Mouse (Mus musculus) heart, embryonic 14.5 days (tissue): ENCODE results near the gene Daxx. TPM values are rescaled to one million over a fixed set of nuclear protein-coding genes. Genes with fewer than 3 reads are reported as not detected.

ENCODE experiments used
- ATAC-seq: fragments of 200-750 bp; cut with Nextera tagmentation; 2 replicates; pipeline ENCODE4 v1.8.0; 2017; ENCODE audit warnings: low read depth, moderate TSS enrichment; ENCODE audit not compliant: insufficient number of reproducible peaks, insufficient read depth, low FRiP score
- H3K27ac ChIP-seq, 2 experiments: fragments of 200-500 bp in 1 of 2; fragments of 300-500 bp in 1 of 2; sonication (generic) in 1 of 2; replicated peaks in 1 of 2; 2 replicates each; pipeline ENCODE4 v1.5.1; 2012 to 2014; ENCODE audit warnings: low read depth in 2 of 2, low read length in 2 of 2, control low read depth in 1 of 2, mild to moderate bottlenecking in 1 of 2, mixed read lengths in 1 of 2; ENCODE audit not compliant: control insufficient read depth in 1 of 2, insufficient read depth in 1 of 2
- H3K27me3 ChIP-seq: fragments of 300-500 bp; sonication (generic); 2 replicates; pipeline ENCODE4 v1.6.1; 2014; ENCODE audit warnings: mild to moderate bottlenecking, low read length, control low read depth; ENCODE audit not compliant: control insufficient read depth, insufficient read depth
- H3K36me3 ChIP-seq: fragments of 300-500 bp; sonication (generic); 2 replicates; pipeline ENCODE4 v1.6.1; 2014; ENCODE audit warnings: mild to moderate bottlenecking, control low read depth, low read length, mixed read lengths; ENCODE audit not compliant: control insufficient read depth, insufficient read depth
- H3K4me1 ChIP-seq, 2 experiments: fragments of 200-500 bp in 1 of 2; fragments of 300-500 bp in 1 of 2; sonication (generic) in 1 of 2; 2 replicates each; pipeline ENCODE4 v1.6.1; 2012 to 2014; ENCODE audit warnings: low read length in 2 of 2, control low read depth in 1 of 2, mixed read lengths in 1 of 2; ENCODE audit not compliant: control insufficient read depth in 2 of 2, insufficient read depth in 2 of 2
- H3K4me2 ChIP-seq: fragments of 300-500 bp; sonication (generic); 2 replicates; pipeline ENCODE4 v1.6.1; 2014; ENCODE audit warnings: mild to moderate bottlenecking, low read length
- H3K4me3 ChIP-seq, 2 experiments: fragments of 200-500 bp in 1 of 2; fragments of 300-500 bp in 1 of 2; sonication (generic) in 1 of 2; 2 replicates each; pipeline ENCODE4 v1.5.1; 2012 to 2014; ENCODE audit warnings: low read length in 2 of 2, mild to moderate bottlenecking in 2 of 2, control low read depth in 1 of 2, low read depth in 1 of 2, moderate library complexity in 1 of 2; ENCODE audit not compliant: control insufficient read depth in 1 of 2, insufficient read depth in 1 of 2
- H3K9ac ChIP-seq: fragments of 300-500 bp; sonication (generic); 2 replicates; pipeline ENCODE4 v1.6.1; 2014; ENCODE audit warnings: mild to moderate bottlenecking, low read length
- H3K9me3 ChIP-seq: fragments of 300-500 bp; sonication (generic); 2 replicates; pipeline ENCODE4 v1.6.1; 2016; ENCODE audit warnings: low read length, control low read depth; ENCODE audit not compliant: control insufficient read depth
- WGBS: fragments of 180-500 bp; shearing (Covaris S2); extraction: QIAGEN DNeasy Blood & Tissue Kit; methylation state at CpG from one replicate; pipeline ENCODE4 v1.1.7; 2014; 5-methylcytosine and 5-hydroxymethylcytosine counted together
- polyA plus RNA-seq: library from polyadenylated mRNA; unstranded; fragments of >200 nt; fragmentation: Nextera tagmentation; extraction: Ambion mirVana; gene quantifications from 2 replicates; pipeline ENCODE4 v1.2.1, GENCODE M21; 2014

Gene Daxx
- polyA plus RNA-seq, 1 experiment from 2014 or later: 27.2 TPM

- Histone ChIP-seq H3K4me1 (peaks cover 13 to 42% of the 10 kb centered on the region in 2 experiments), H3K4me3 (peak within 1 kb of the TSS; percentile 86 to 90), H3K9me3 (no peaks in the 10 kb centered on the region), H3K27me3 (no peaks in the 10 kb centered on the region), H3K36me3 (peaks cover 60% of the 10 kb centered on the region), H3K27ac (peak within 1 kb of the TSS; percentile 89 to 93), H3K4me2 (peak within 1 kb of the TSS; percentile 80), H3K9ac (peak within 1 kb of the TSS; percentile 99)
- peak; percentile 80 for ATAC-seq
- under 1% methylated on average over 50 of the region's 50 CpGs for WGBS
Measured at GRCm38 (mm10) chr17:33955555-33956214, 46.5 kb downstream of the Daxx start, which contains the start of the genes Vps52 and Rps18. TSS of gene Vps52 (plus strand) at chr17:33955812. TSS of gene Rps18 (minus strand) at chr17:33956001.

DNA sequence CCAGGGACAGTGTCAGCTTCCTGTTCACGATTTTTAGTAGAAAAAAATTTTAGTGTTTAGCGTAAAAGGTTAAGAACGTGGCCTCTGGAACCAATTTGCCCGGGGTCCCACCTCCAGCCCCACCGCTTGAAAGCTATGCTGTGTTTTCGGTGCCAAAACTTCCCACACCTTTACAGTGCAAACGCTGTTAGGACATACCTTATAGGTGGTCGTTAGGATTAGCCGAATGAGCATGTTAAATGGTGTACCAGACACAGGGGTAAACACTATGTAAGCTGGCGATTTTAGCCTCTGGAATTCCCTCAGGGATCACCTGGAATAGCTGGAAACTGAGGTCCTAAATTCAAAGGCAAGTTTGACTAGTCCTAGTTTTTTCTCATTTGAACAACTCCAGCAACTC, 47.1 kb downstream of the Daxx start:
- peaks cover 67% of the 10 kb centered on the region for H3K36me3 ChIP-seq
- H3K9me3 ChIP-seq: no peaks in the 10 kb centered on the region
- peak overlapping the region; percentile 86 to 90 for H3K4me3 ChIP-seq
- peaks cover 8 to 39% of the 10 kb centered on the region in 2 experiments for H3K4me1 ChIP-seq
- no peaks in the 10 kb centered on the region for H3K27me3 ChIP-seq
- H3K9ac ChIP-seq: peak overlapping the region; percentile 87
- 6% methylated on average over 10 of the region's 10 CpGs for WGBS
- peak overlapping the region in 1 of 2 experiments; percentile 89; a peak in 2 of 4 replicates for H3K27ac ChIP-seq
- no peak for ATAC-seq
- H3K4me2 ChIP-seq: peak overlapping the region; percentile 80

GRCm38 (mm10) chr17:33957493-33957892, 48.3 kb downstream of the Daxx start:
- Histone ChIP-seq H3K27ac (no peak overlapping the region), H3K4me2 (no peak overlapping the region), H3K4me3 (no peak overlapping the region), H3K36me3 (peaks cover 69% of the 10 kb centered on the region), H3K9ac (no peak overlapping the region), H3K4me1 (peaks cover 5 to 28% of the 10 kb centered on the region in 2 experiments), H3K27me3 (no peaks in the 10 kb centered on the region), H3K9me3 (no peaks in the 10 kb centered on the region)
- WGBS: 91% methylated on average over 6 of the region's 6 CpGs
- no peak for ATAC-seq

GRCm38 (mm10) chr17:33958451-33958850, 49.2 kb downstream of the Daxx start:
- Histone ChIP-seq H3K27me3 (no peaks in the 10 kb centered on the region), H3K36me3 (peaks cover 69% of the 10 kb centered on the region), H3K4me2 (no peak overlapping the region), H3K27ac (no peak overlapping the region), H3K4me3 (no peak overlapping the region), H3K9me3 (no peaks in the 10 kb centered on the region), H3K9ac (no peak overlapping the region), H3K4me1 (peaks cover 5 to 19% of the 10 kb centered on the region in 2 experiments)
- WGBS: 93% methylated on average over 11 of the region's 11 CpGs
- ATAC-seq: no peak

- H3K4me1 ChIP-seq: peaks cover 3 to 12% of the 10 kb centered on the region in 2 experiments
- no peak overlapping the region for H3K4me2 ChIP-seq
- H3K9ac ChIP-seq: no peak overlapping the region
- H3K9me3 ChIP-seq: no peaks in the 10 kb centered on the region
- no peak for ATAC-seq
- no peak overlapping the region for H3K4me3 ChIP-seq
- no peaks in the 10 kb centered on the region for H3K27me3 ChIP-seq
- no peak overlapping the region for H3K27ac ChIP-seq
- 93% methylated on average over 13 of the region's 13 CpGs for WGBS
- peaks cover 64% of the 10 kb centered on the region for H3K36me3 ChIP-seq
Measured at GRCm38 (mm10) chr17:33959135-33959534, 49.9 kb downstream of the Daxx start.

- WGBS: 92% methylated on average over 15 of the region's 15 CpGs
- Histone ChIP-seq H3K36me3 (peaks cover 64% of the 10 kb centered on the region), H3K27ac (no peak overlapping the region), H3K4me1 (peaks cover 0 to 6% of the 10 kb centered on the region in 2 experiments; a peak in 1 of 4 replicates), H3K27me3 (no peaks in the 10 kb centered on the region), H3K9ac (no peak overlapping the region), H3K4me2 (no peak overlapping the region), H3K9me3 (no peaks in the 10 kb centered on the region), H3K4me3 (no peak overlapping the region)
- no peak for ATAC-seq
Measured at GRCm38 (mm10) chr17:33959948-33960347, 50.7 kb downstream of the Daxx start.

DNA sequence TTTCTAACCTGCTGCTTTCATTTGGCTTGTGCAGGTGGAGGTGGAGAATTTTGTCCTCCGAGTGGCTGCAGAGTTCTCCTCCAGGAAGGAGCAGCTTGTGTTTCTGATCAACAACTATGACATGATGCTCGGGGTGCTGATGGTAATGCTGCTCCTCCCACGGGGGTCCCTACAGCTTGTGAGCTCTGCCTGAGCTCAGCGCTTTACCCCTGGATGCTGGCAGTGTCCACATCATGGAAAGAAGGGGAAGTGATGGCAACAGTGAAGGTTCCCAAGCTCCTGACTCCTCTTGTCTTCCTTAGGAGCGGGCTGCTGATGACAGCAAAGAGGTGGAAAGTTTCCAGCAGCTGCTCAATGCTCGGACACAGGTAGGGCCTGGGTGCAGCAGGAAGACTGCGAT, 53.7 kb downstream of the Daxx start:
- Histone ChIP-seq H3K27ac (no peak overlapping the region), H3K4me2 (no peak overlapping the region), H3K9ac (no peak overlapping the region), H3K27me3 (no peaks in the 10 kb centered on the region), H3K9me3 (no peaks in the 10 kb centered on the region), H3K36me3 (peaks cover 76% of the 10 kb centered on the region), H3K4me1 (no peaks in the 10 kb centered on the region), H3K4me3 (no peak overlapping the region)
- ATAC-seq: no peak
- WGBS: 91% methylated on average over 7 of the region's 7 CpGs
